Mouse (Mus musculus): Measurements from ENCODE around the gene Mei1. TPM values are rescaled to one million over a fixed set of nuclear protein-coding genes. Genes with fewer than 3 reads are reported as not detected.

The Mei1 gene
- total and polyA plus RNA-seq, 3 experiments, result 0.05 TPM; not detected in 2

DNA sequence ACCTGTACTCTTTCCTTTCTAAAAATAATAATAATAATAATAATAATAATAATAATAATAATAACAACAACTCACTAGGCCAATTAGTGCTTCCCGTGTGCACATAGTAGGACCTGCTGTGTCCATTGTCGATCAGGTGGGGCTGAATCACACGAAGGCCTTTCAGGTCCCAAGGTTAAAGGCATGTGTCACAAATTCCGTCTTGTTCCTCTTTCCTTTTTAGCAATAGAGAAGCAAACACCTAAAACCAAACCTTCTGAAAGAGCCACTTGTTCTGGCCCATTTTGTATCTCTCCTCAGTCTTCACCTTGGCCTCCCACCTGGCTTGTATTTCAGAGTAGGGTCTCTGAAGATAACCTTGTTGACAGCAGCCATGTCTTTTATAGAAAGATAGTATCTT lies 81.4 kb downstream of the Mei1 start:
- DNase-seq (ENCODE audit: low spot score), result no peak
- Histone ChIP-seq H3K4me1 (ENCODE audit: insufficient read depth, low read depth, low read length) (peaks cover 78% of the 10 kb centered on the region), H3K9me3 (replicated peaks) (no peaks in the 10 kb centered on the region), H3K36me3 (replicated peaks) (peaks cover 61% of the 10 kb centered on the region), H3K4me3 (ENCODE audit: low read depth, low read length) (no peak overlapping the region), H3K27me3 (ENCODE audit: insufficient read depth, low read length) (no peaks in the 10 kb centered on the region)
- TF ChIP-seq GATA1 (IDR thresholded peaks at IDR 0.05; ENCODE audit: borderline replicate concordance, low read length), result no peak
- TF ChIP-seq TAL1 (conservative IDR thresholded peaks at IDR 0.05; ENCODE audit: low read depth, low read length), result no peak
- TF ChIP-seq CTCF (IDR thresholded peaks at IDR 0.05; ENCODE audit: low read depth, low read length), result no peak
- TF ChIP-seq POLR2AphosphoS5 (IDR thresholded peaks at IDR 0.05; ENCODE audit: insufficient replicate concordance, low read depth, low read length), result no peak
- TF ChIP-seq GATA2 (IDR thresholded peaks at IDR 0.05; ENCODE audit: borderline replicate concordance, low read depth, low read length), result no peak
- ATAC-seq (ENCODE audit: extremely low read depth, insufficient number of reproducible peaks, low FRiP score, poor library complexity, severe bottlenecking), result no peak

DNA sequence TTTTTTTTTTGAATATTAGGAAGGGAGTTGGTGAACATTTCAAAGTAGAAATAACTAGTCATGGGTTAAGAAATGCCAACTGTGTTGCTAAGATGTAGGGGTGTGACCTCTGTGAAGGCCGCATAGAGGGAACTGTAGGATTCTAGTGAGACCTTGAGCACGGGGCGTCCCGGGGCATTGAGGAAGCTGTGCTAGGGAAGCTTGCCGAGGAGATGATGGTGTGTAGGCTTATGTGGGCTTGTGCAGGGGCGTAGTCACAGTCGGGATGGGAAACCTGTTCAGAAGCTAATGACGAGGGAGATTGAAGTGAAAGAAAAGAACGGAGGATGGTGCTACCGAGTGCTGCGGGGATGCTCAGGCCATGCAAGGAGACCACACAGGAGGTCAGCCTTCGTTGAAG lies 82.2 kb downstream of the Mei1 start:
- Histone ChIP-seq H3K4me3 (ENCODE audit: low read depth, low read length) (peak overlapping the region; percentile 17; the same call in 1 of the 2 replicates), H3K4me1 (ENCODE audit: insufficient read depth, low read depth, low read length) (peaks cover 80% of the 10 kb centered on the region), H3K27me3 (ENCODE audit: insufficient read depth, low read length) (no peaks in the 10 kb centered on the region), H3K9me3 (replicated peaks) (no peaks in the 10 kb centered on the region), H3K36me3 (replicated peaks) (peaks cover 68% of the 10 kb centered on the region)
- TF ChIP-seq CTCF (IDR thresholded peaks at IDR 0.05; ENCODE audit: low read depth, low read length), result no peak
- no peak for TF ChIP-seq GATA2 (IDR thresholded peaks at IDR 0.05; ENCODE audit: borderline replicate concordance, low read depth, low read length)
- TF ChIP-seq POLR2AphosphoS5 (IDR thresholded peaks at IDR 0.05; ENCODE audit: insufficient replicate concordance, low read depth, low read length), result no peak
- no peak for TF ChIP-seq TAL1 (conservative IDR thresholded peaks at IDR 0.05; ENCODE audit: low read depth, low read length)
- no peak for TF ChIP-seq GATA1 (IDR thresholded peaks at IDR 0.05; ENCODE audit: borderline replicate concordance, low read length)
- ATAC-seq (ENCODE audit: extremely low read depth, insufficient number of reproducible peaks, low FRiP score, poor library complexity, severe bottlenecking) (no peak), DNase-seq (ENCODE audit: low spot score) (peak; percentile 22)

DNA sequence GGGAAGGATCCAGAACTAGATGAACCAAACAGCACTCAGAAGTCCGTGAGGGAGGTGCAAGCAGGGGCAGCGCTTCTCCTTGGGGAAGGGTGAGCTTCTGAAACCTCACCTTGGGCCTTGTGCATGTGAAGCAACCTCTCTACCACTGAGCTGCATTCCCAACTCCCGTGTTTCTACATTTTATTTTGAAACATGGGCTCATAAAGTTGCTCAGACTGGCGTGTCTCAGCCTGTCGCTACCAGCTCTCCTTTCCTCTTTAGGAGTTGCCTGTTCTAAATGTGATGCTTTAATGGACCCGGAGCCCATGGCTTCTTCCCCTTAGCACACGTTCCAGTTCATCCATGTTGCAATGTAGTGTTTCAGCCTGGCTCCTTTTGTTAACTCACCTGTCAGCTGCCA lies 82.6 kb downstream of the Mei1 start:
- Histone ChIP-seq H3K4me3 (ENCODE audit: low read depth, low read length) (peak overlapping the region; percentile 17; the same call in 1 of the 2 replicates), H3K4me1 (ENCODE audit: insufficient read depth, low read depth, low read length) (peaks cover 84% of the 10 kb centered on the region), H3K9me3 (replicated peaks) (no peaks in the 10 kb centered on the region), H3K36me3 (replicated peaks) (peaks cover 72% of the 10 kb centered on the region), H3K27me3 (ENCODE audit: insufficient read depth, low read length) (no peaks in the 10 kb centered on the region)
- no peak for DNase-seq (ENCODE audit: low spot score)
- no peak for TF ChIP-seq TAL1 (conservative IDR thresholded peaks at IDR 0.05; ENCODE audit: low read depth, low read length)
- TF ChIP-seq GATA2 (IDR thresholded peaks at IDR 0.05; ENCODE audit: borderline replicate concordance, low read depth, low read length), result no peak
- no peak for TF ChIP-seq GATA1 (IDR thresholded peaks at IDR 0.05; ENCODE audit: borderline replicate concordance, low read length)
- TF ChIP-seq CTCF (IDR thresholded peaks at IDR 0.05; ENCODE audit: low read depth, low read length), result no peak
- TF ChIP-seq POLR2AphosphoS5 (IDR thresholded peaks at IDR 0.05; ENCODE audit: insufficient replicate concordance, low read depth, low read length), result no peak
- ATAC-seq (ENCODE audit: extremely low read depth, insufficient number of reproducible peaks, low FRiP score, poor library complexity, severe bottlenecking), result no peak

- DNase-seq (ENCODE audit: low spot score), result no peak
- no peaks in the 10 kb centered on the region for H3K9me3 ChIP-seq (replicated peaks)
- H3K27me3 ChIP-seq (ENCODE audit: insufficient read depth, low read length), result no peaks in the 10 kb centered on the region
- no peak overlapping the region for H3K4me3 ChIP-seq (ENCODE audit: low read depth, low read length)
- peaks cover 91% of the 10 kb centered on the region for H3K4me1 ChIP-seq (ENCODE audit: insufficient read depth, low read depth, low read length)
- peaks cover 88% of the 10 kb centered on the region for H3K36me3 ChIP-seq (replicated peaks)
- no peak for ATAC-seq (ENCODE audit: extremely low read depth, insufficient number of reproducible peaks, low FRiP score, poor library complexity, severe bottlenecking)
- TF ChIP-seq CTCF (IDR thresholded peaks at IDR 0.05; ENCODE audit: low read depth, low read length) (no peak), GATA1 (IDR thresholded peaks at IDR 0.05; ENCODE audit: borderline replicate concordance, low read length) (no peak), TAL1 (conservative IDR thresholded peaks at IDR 0.05; ENCODE audit: low read depth, low read length) (no peak), GATA2 (IDR thresholded peaks at IDR 0.05; ENCODE audit: borderline replicate concordance, low read depth, low read length) (no peak), POLR2AphosphoS5 (IDR thresholded peaks at IDR 0.05; ENCODE audit: insufficient replicate concordance, low read depth, low read length) (no peak)
These were observed 86.5 kb downstream of the Mei1 start for GRCm38 (mm10) chr15:82156298-82156697.

- TF ChIP-seq POLR2AphosphoS5 (IDR thresholded peaks at IDR 0.05; ENCODE audit: insufficient replicate concordance, low read depth, low read length) (no peak), GATA2 (IDR thresholded peaks at IDR 0.05; ENCODE audit: borderline replicate concordance, low read depth, low read length) (no peak), GATA1 (IDR thresholded peaks at IDR 0.05; ENCODE audit: borderline replicate concordance, low read length) (no peak), CTCF (IDR thresholded peaks at IDR 0.05; ENCODE audit: low read depth, low read length) (no peak), TAL1 (conservative IDR thresholded peaks at IDR 0.05; ENCODE audit: low read depth, low read length) (no peak)
- DNase-seq (ENCODE audit: low spot score), result no peak
- no peaks in the 10 kb centered on the region for H3K27me3 ChIP-seq (ENCODE audit: insufficient read depth, low read length)
- peaks cover 88% of the 10 kb centered on the region for H3K36me3 ChIP-seq (replicated peaks)
- no peak for ATAC-seq (ENCODE audit: extremely low read depth, insufficient number of reproducible peaks, low FRiP score, poor library complexity, severe bottlenecking)
- no peak overlapping the region for H3K4me3 ChIP-seq (ENCODE audit: low read depth, low read length)
- no peaks in the 10 kb centered on the region for H3K9me3 ChIP-seq (replicated peaks)
- H3K4me1 ChIP-seq (ENCODE audit: insufficient read depth, low read depth, low read length), result peaks cover 91% of the 10 kb centered on the region
These were observed 87.1 kb downstream of the Mei1 start for GRCm38 (mm10) chr15:82156902-82157301.

DNA sequence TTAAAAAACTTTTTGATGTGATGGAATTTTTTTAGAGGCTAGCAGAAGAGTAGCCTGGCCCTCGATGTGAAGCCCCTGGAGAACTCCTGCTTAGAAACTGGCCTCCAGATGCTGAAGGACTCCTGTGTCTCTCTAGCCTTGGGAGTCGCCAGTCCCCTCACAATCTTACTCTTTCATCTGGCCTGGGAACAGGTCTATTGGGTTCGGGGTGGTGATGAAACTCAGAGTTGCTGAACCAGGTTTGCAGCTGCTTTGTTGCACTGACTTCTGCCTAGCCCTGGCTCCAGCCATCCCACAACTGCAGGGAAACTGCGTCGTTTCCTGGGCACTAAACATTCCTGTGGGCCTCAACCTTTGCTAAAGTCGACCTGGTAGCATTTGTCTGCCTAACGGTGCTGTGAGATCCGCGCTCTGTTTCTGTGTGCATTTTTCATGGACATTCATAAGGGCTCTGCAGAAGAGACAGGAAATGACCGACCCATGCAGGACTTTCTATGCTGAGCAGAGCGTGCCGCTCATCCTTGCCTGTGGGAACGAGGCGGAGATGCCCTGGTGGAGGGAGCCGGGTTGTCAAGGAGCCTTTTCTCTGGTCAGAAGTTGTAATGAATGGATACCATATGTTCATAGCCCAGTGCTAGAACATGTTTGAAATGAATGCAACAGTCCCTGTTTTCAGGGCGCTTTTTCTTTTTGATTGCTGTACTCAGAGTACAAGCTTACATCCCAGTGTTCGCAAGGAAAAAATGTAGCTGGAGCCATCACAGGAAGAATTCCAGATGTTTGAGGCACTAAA lies 88.6 kb downstream of the Mei1 start:
- no peak for TF ChIP-seq TAL1 (conservative IDR thresholded peaks at IDR 0.05; ENCODE audit: low read depth, low read length)
- TF ChIP-seq GATA1 (IDR thresholded peaks at IDR 0.05; ENCODE audit: borderline replicate concordance, low read length), result no peak
- TF ChIP-seq CTCF (IDR thresholded peaks at IDR 0.05; ENCODE audit: low read depth, low read length), result no peak
- no peak for TF ChIP-seq POLR2AphosphoS5 (IDR thresholded peaks at IDR 0.05; ENCODE audit: insufficient replicate concordance, low read depth, low read length)
- TF ChIP-seq GATA2 (IDR thresholded peaks at IDR 0.05; ENCODE audit: borderline replicate concordance, low read depth, low read length), result no peak
- H3K27me3 ChIP-seq (ENCODE audit: insufficient read depth, low read length), result no peaks in the 10 kb centered on the region
- H3K9me3 ChIP-seq (replicated peaks), result no peaks in the 10 kb centered on the region
- DNase-seq (ENCODE audit: low spot score) (no peak), ATAC-seq (ENCODE audit: extremely low read depth, insufficient number of reproducible peaks, low FRiP score, poor library complexity, severe bottlenecking) (no peak)
- peaks cover 82% of the 10 kb centered on the region for H3K36me3 ChIP-seq (replicated peaks)
- H3K4me3 ChIP-seq (ENCODE audit: low read depth, low read length), result no peak overlapping the region
- H3K4me1 ChIP-seq (ENCODE audit: insufficient read depth, low read depth, low read length), result peaks cover 90% of the 10 kb centered on the region

Data from G1E (cell line).